Mouse (Mus musculus): ENCODE data around the gene Kmt5c.

DNA sequence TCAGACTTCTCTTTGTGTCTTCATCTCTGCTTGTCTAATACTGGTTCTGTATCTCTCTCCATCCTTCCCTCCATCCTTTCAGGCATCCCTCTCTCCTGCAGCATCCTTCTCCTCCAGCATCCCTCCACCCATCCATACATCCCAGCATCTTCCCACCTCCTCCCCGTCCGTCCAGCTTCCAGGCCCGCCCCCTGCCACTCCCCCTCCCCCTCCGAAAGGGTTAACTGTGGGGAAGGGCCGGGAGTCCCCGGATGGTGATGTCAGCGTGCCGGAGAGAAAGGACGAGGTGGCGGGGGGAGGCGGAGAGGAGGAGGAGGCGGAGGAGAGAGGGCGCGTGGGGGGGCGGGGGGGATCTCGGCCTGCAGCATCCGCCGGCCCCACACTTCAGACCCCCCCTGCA lies 49.5 kb upstream of the Kmt5c start, which contains the start of gene Brsk1:
- TF ChIP-seq CTCF (IDR thresholded peaks at IDR 0.05) (no peak), EP300 (IDR thresholded peaks at IDR 0.05) (no peak)
